In genomic region chr17:37270058-37270701, GRCm38 (mm10) we compare ENCODE assay signal across 8 mouse cellular contexts. TPM values are rescaled to one million over a fixed set of nuclear protein-coding genes. Genes with fewer than 3 reads are reported as not detected.
DNase-seq lines count a peak whose midpoint lies in the region; ATAC-seq lines count a peak whose summit lies in the region.

Gene H2-M3 (plus strand): TSS chr17:37270220.

- peak within 1 kb of the TSS; percentile 99 for H3K4me2 ChIP-seq in heart, embryonic 13.5 days
- H3K4me2 ChIP-seq in liver, embryonic 12.5 days: peak within 1 kb of the TSS; percentile 86
- H3K4me2 ChIP-seq in stomach, embryonic 15.5 days: peak within 1 kb of the TSS; percentile 81

- no peaks in the 10 kb centered on the region for H3K4me1 ChIP-seq in brown adipose tissue, adult 24 weeks (ENCODE audit: control insufficient read depth, insufficient read depth, insufficient read length, low read length)
- peaks cover 7% of the 10 kb centered on the region for H3K4me1 ChIP-seq in heart, embryonic 13.5 days
- peaks cover 3% of the 10 kb centered on the region; the same call in 1 of the 2 replicates for H3K4me1 ChIP-seq in liver, embryonic 12.5 days
- H3K4me1 ChIP-seq in stomach, embryonic 15.5 days: 0 out of 2 replicates have a peak, but pooled peaks cover 5% of the 10 kb centered on the region

- peak within 1 kb of the TSS; percentile 97 for H3K4me3 ChIP-seq in brown adipose tissue, adult 24 weeks (ENCODE audit: insufficient read depth, low read depth, low read length)
- peak within 1 kb of the TSS; percentile 66 for H3K4me3 ChIP-seq in heart, embryonic 13.5 days
- H3K4me3 ChIP-seq in liver, embryonic 12.5 days: peak within 1 kb of the TSS; percentile 59
- peak within 1 kb of the TSS; percentile 55 for H3K4me3 ChIP-seq in stomach, embryonic 15.5 days (replicated peaks)

- no peaks in the 10 kb centered on the region for H3K9me3 ChIP-seq in heart, embryonic 13.5 days
- H3K9me3 ChIP-seq in liver, embryonic 12.5 days (replicated peaks): no peaks in the 10 kb centered on the region
- no peaks in the 10 kb centered on the region for H3K9me3 ChIP-seq in stomach, embryonic 15.5 days

- H3K27ac ChIP-seq in brown adipose tissue, adult 24 weeks (replicated peaks; ENCODE audit: low read depth, low read length): peak within 1 kb of the TSS; percentile 86
- no peak within 1 kb of the TSS for H3K27ac ChIP-seq in heart, embryonic 13.5 days (replicated peaks)
- no peak within 1 kb of the TSS for H3K27ac ChIP-seq in liver, embryonic 12.5 days
- H3K27ac ChIP-seq in stomach, embryonic 15.5 days: no peak within 1 kb of the TSS

- peak; percentile 94 for DNase-seq in CD4-positive helper T cell, adult 2 months (ENCODE audit: low read depth, low spot score)
- peak; percentile 1 for DNase-seq in fat pad, adult 2 months (ENCODE audit: extremely low read depth, low read depth, low spot score)
- peak; percentile 91 for DNase-seq in kidney, postnatal 10 days
- DNase-seq in natural killer cell, adult 2 months (ENCODE audit: low spot score in 2 of 2): peak; percentile 95

- H3K9ac ChIP-seq in heart, embryonic 13.5 days: peak within 1 kb of the TSS; percentile 69
- peak within 1 kb of the TSS; percentile 47 for H3K9ac ChIP-seq in liver, embryonic 12.5 days
- H3K9ac ChIP-seq in stomach, embryonic 15.5 days: no peak within 1 kb of the TSS

- 1% methylated on average over 26 of the region's 26 CpGs for WGBS in heart, embryonic 13.5 days
- 1% methylated on average over 26 of the region's 26 CpGs for WGBS in liver, embryonic 12.5 days (ENCODE audit: insufficient replicate concordance)
- WGBS in stomach, embryonic 15.5 days: 2% methylated on average over 26 of the region's 26 CpGs

- no peaks in the 10 kb centered on the region for H3K36me3 ChIP-seq in heart, embryonic 13.5 days
- no peaks in the 10 kb centered on the region for H3K36me3 ChIP-seq in liver, embryonic 12.5 days
- no peaks in the 10 kb centered on the region for H3K36me3 ChIP-seq in stomach, embryonic 15.5 days

- ATAC-seq in heart, embryonic 13.5 days (ENCODE audit: extremely low read depth, insufficient number of reproducible peaks, low FRiP score, low TSS enrichment): 0 out of 2 replicates have a peak, but pooled peaks have one; percentile 64
- ATAC-seq in liver, embryonic 12.5 days: peak; percentile 82
- ATAC-seq in stomach, embryonic 15.5 days (ENCODE audit: insufficient read depth, low FRiP score, low read depth): peak; percentile 91

- 0 out of 2 replicates have a peak, but pooled peaks cover 8% of the 10 kb centered on the region for H3K27me3 ChIP-seq in heart, embryonic 13.5 days (replicated peaks)
- no peaks in the 10 kb centered on the region for H3K27me3 ChIP-seq in liver, embryonic 12.5 days (replicated peaks)
- H3K27me3 ChIP-seq in stomach, embryonic 15.5 days (replicated peaks): no peaks in the 10 kb centered on the region

RNA-seq across cellular contexts. Expression of gene H2-M3, which starts in this region (rescaled TPM):
- polyA plus RNA-seq in brown adipose tissue, adult 24 weeks (2012; ENCODE audit: insufficient read depth, insufficient read length, missing spikeins): 2.2 and 4.9 TPM in 2 replicates
- 0.80 and 1.0 TPM in 2 replicates for polyA plus RNA-seq in heart, embryonic 13.5 days (2015; fragmentation: Nextera tagmentation; extraction: Ambion mirVana)
- 1.1 and 1.5 TPM in 2 replicates for polyA plus RNA-seq in liver, embryonic 12.5 days (2016; fragmentation: Nextera tagmentation; extraction: Ambion mirVana)
- 4.2 and 4.9 TPM in 2 replicates for polyA plus RNA-seq in stomach, embryonic 15.5 days (2015; fragmentation: Nextera tagmentation; extraction: Ambion mirVana)

Comparison
In these comparisons a context has a peak if more than half of its experiments do, and no peak if none do; other contexts are left out.
1. DNase-seq: peak in every context shown above with its lines; median percentile 95 in natural killer cell, adult 2 months; 94 in CD4-positive helper T cell, adult 2 months; 91 in kidney, postnatal 10 days; 1 in fat pad, adult 2 months.